Mouse (Mus musculus): ENCODE results near the gene Dmgdh. TPM values are rescaled to one million over a fixed set of nuclear protein-coding genes. Genes with fewer than 3 reads are reported as not detected.

Gene Dmgdh
- polyA plus RNA-seq, 1 experiment from 2014 or later: 0.24 TPM

- H3K4me3 ChIP-seq (ENCODE audit: low read length): no peak overlapping the region
- no peaks in the 10 kb centered on the region for H3K4me1 ChIP-seq (ENCODE audit: control insufficient read depth, insufficient read depth, low read depth, low read length)
- H3K9me3 ChIP-seq (ENCODE audit: control insufficient read depth, low read length): no peaks in the 10 kb centered on the region
- WGBS: 79% methylated on average over 1 of the region's 1 CpGs
- H3K9ac ChIP-seq (ENCODE audit: low read depth, low read length): no peak overlapping the region
- H3K4me2 ChIP-seq (ENCODE audit: low read length): no peak overlapping the region
- no peak overlapping the region for H3K27ac ChIP-seq (ENCODE audit: low read depth, low read length)
- H3K27me3 ChIP-seq (replicated peaks; ENCODE audit: control insufficient read depth, insufficient read depth, low read length): no peaks in the 10 kb centered on the region
- no peak for ATAC-seq
- H3K36me3 ChIP-seq (ENCODE audit: control insufficient read depth, insufficient read depth, low read length): no peaks in the 10 kb centered on the region
Measured at GRCm38 (mm10) chr13:93690821-93691220, 16.6 kb downstream of the Dmgdh start.

GRCm38 (mm10) chr13:93698866-93699265 lies 24.6 kb downstream of the Dmgdh start:
- H3K4me1 ChIP-seq (ENCODE audit: control insufficient read depth, insufficient read depth, low read depth, low read length): no peaks in the 10 kb centered on the region
- no peaks in the 10 kb centered on the region for H3K36me3 ChIP-seq (ENCODE audit: control insufficient read depth, insufficient read depth, low read length)
- no peak overlapping the region for H3K4me2 ChIP-seq (ENCODE audit: low read length)
- 57% methylated on average over 6 of the region's 6 CpGs for WGBS
- no peak for ATAC-seq
- H3K9ac ChIP-seq (ENCODE audit: low read depth, low read length): no peak overlapping the region
- no peaks in the 10 kb centered on the region for H3K9me3 ChIP-seq (ENCODE audit: control insufficient read depth, low read length)
- H3K27ac ChIP-seq (ENCODE audit: low read depth, low read length): no peak overlapping the region
- no peak overlapping the region for H3K4me3 ChIP-seq (ENCODE audit: low read length)
- no peaks in the 10 kb centered on the region for H3K27me3 ChIP-seq (replicated peaks; ENCODE audit: control insufficient read depth, insufficient read depth, low read length)

- no peaks in the 10 kb centered on the region for H3K27me3 ChIP-seq (replicated peaks; ENCODE audit: control insufficient read depth, insufficient read depth, low read length)
- no peak overlapping the region for H3K27ac ChIP-seq (ENCODE audit: low read depth, low read length)
- WGBS: 86% methylated on average over 4 of the region's 4 CpGs
- no peaks in the 10 kb centered on the region for H3K9me3 ChIP-seq (ENCODE audit: control insufficient read depth, low read length)
- no peak overlapping the region for H3K4me2 ChIP-seq (ENCODE audit: low read length)
- ATAC-seq: no peak
- no peaks in the 10 kb centered on the region for H3K4me1 ChIP-seq (ENCODE audit: control insufficient read depth, insufficient read depth, low read depth, low read length)
- H3K9ac ChIP-seq (ENCODE audit: low read depth, low read length): no peak overlapping the region
- no peaks in the 10 kb centered on the region for H3K36me3 ChIP-seq (ENCODE audit: control insufficient read depth, insufficient read depth, low read length)
- H3K4me3 ChIP-seq (ENCODE audit: low read length): no peak overlapping the region
Measured at GRCm38 (mm10) chr13:93705697-93706096, 31.5 kb downstream of the Dmgdh start.

- Histone ChIP-seq H3K36me3 (ENCODE audit: control insufficient read depth, insufficient read depth, low read length) (no peaks in the 10 kb centered on the region), H3K4me1 (ENCODE audit: control insufficient read depth, insufficient read depth, low read depth, low read length) (no peaks in the 10 kb centered on the region), H3K27ac (ENCODE audit: low read depth, low read length) (no peak overlapping the region), H3K27me3 (replicated peaks; ENCODE audit: control insufficient read depth, insufficient read depth, low read length) (no peaks in the 10 kb centered on the region), H3K4me2 (ENCODE audit: low read length) (no peak overlapping the region), H3K9me3 (ENCODE audit: control insufficient read depth, low read length) (no peaks in the 10 kb centered on the region), H3K4me3 (ENCODE audit: low read length) (no peak overlapping the region), H3K9ac (ENCODE audit: low read depth, low read length) (no peak overlapping the region)
- 82% methylated on average over 4 of the region's 4 CpGs for WGBS
- ATAC-seq: no peak
Measured at GRCm38 (mm10) chr13:93707271-93707670, 33.0 kb downstream of the Dmgdh start.

- Histone ChIP-seq H3K9me3 (ENCODE audit: control insufficient read depth, low read length) (no peaks in the 10 kb centered on the region), H3K27ac (ENCODE audit: low read depth, low read length) (no peak overlapping the region), H3K4me2 (ENCODE audit: low read length) (no peak overlapping the region), H3K4me1 (ENCODE audit: control insufficient read depth, insufficient read depth, low read depth, low read length) (no peaks in the 10 kb centered on the region), H3K4me3 (ENCODE audit: low read length) (no peak overlapping the region), H3K27me3 (replicated peaks; ENCODE audit: control insufficient read depth, insufficient read depth, low read length) (no peaks in the 10 kb centered on the region), H3K9ac (ENCODE audit: low read depth, low read length) (no peak overlapping the region), H3K36me3 (ENCODE audit: control insufficient read depth, insufficient read depth, low read length) (no peaks in the 10 kb centered on the region)
- ATAC-seq: no peak
- whole genome bisulfite sequencing: 90% methylated on average over 4 of the region's 4 CpGs
Measured at GRCm38 (mm10) chr13:93710325-93710724, 36.1 kb downstream of the Dmgdh start.

- H3K36me3 ChIP-seq (ENCODE audit: control insufficient read depth, insufficient read depth, low read length): no peaks in the 10 kb centered on the region
- no peak overlapping the region for H3K4me2 ChIP-seq (ENCODE audit: low read length)
- H3K4me3 ChIP-seq (ENCODE audit: low read length): no peak overlapping the region
- ATAC-seq: no peak
- no peaks in the 10 kb centered on the region for H3K27me3 ChIP-seq (replicated peaks; ENCODE audit: control insufficient read depth, insufficient read depth, low read length)
- H3K4me1 ChIP-seq (ENCODE audit: control insufficient read depth, insufficient read depth, low read depth, low read length): no peaks in the 10 kb centered on the region
- H3K27ac ChIP-seq (ENCODE audit: low read depth, low read length): no peak overlapping the region
- H3K9me3 ChIP-seq (ENCODE audit: control insufficient read depth, low read length): no peaks in the 10 kb centered on the region
- 96% methylated on average over 4 of the region's 4 CpGs for WGBS
- H3K9ac ChIP-seq (ENCODE audit: low read depth, low read length): no peak overlapping the region
Measured at GRCm38 (mm10) chr13:93711226-93711625, 37.0 kb downstream of the Dmgdh start.

GRCm38 (mm10) chr13:93712362-93712761 lies 38.1 kb downstream of the Dmgdh start:
- Histone ChIP-seq H3K9me3 (ENCODE audit: control insufficient read depth, low read length) (no peaks in the 10 kb centered on the region), H3K9ac (ENCODE audit: low read depth, low read length) (no peak overlapping the region), H3K4me3 (ENCODE audit: low read length) (no peak overlapping the region), H3K36me3 (ENCODE audit: control insufficient read depth, insufficient read depth, low read length) (no peaks in the 10 kb centered on the region), H3K4me1 (ENCODE audit: control insufficient read depth, insufficient read depth, low read depth, low read length) (no peaks in the 10 kb centered on the region), H3K27ac (ENCODE audit: low read depth, low read length) (no peak overlapping the region), H3K4me2 (ENCODE audit: low read length) (no peak overlapping the region), H3K27me3 (replicated peaks; ENCODE audit: control insufficient read depth, insufficient read depth, low read length) (no peaks in the 10 kb centered on the region)
- ATAC-seq: no peak
- 88% methylated on average over 4 of the region's 4 CpGs for WGBS

GRCm38 (mm10) chr13:93713826-93714225 lies 39.6 kb downstream of the Dmgdh start:
- H3K27me3 ChIP-seq (replicated peaks; ENCODE audit: control insufficient read depth, insufficient read depth, low read length): no peaks in the 10 kb centered on the region

GRCm38 (mm10) chr13:93717113-93717512 lies 42.9 kb downstream of the Dmgdh start:
- Histone ChIP-seq H3K9ac (ENCODE audit: low read depth, low read length) (no peak overlapping the region), H3K27ac (ENCODE audit: low read depth, low read length) (no peak overlapping the region), H3K4me1 (ENCODE audit: control insufficient read depth, insufficient read depth, low read depth, low read length) (no peaks in the 10 kb centered on the region), H3K4me3 (ENCODE audit: low read length) (no peak overlapping the region), H3K4me2 (ENCODE audit: low read length) (no peak overlapping the region), H3K9me3 (ENCODE audit: control insufficient read depth, low read length) (no peaks in the 10 kb centered on the region), H3K36me3 (ENCODE audit: control insufficient read depth, insufficient read depth, low read length) (no peaks in the 10 kb centered on the region), H3K27me3 (replicated peaks; ENCODE audit: control insufficient read depth, insufficient read depth, low read length) (no peaks in the 10 kb centered on the region)
- ATAC-seq: no peak
- WGBS: 42% methylated on average over 7 of the region's 7 CpGs

More at GRCm38 (mm10) chr13:93713826-93714225, 39.6 kb downstream of the Dmgdh start:
- Histone ChIP-seq H3K9me3 (ENCODE audit: control insufficient read depth, low read length) (no peaks in the 10 kb centered on the region), H3K4me3 (ENCODE audit: low read length) (no peak overlapping the region), H3K27ac (ENCODE audit: low read depth, low read length) (no peak overlapping the region), H3K36me3 (ENCODE audit: control insufficient read depth, insufficient read depth, low read length) (no peaks in the 10 kb centered on the region), H3K4me1 (ENCODE audit: control insufficient read depth, insufficient read depth, low read depth, low read length) (no peaks in the 10 kb centered on the region), H3K9ac (ENCODE audit: low read depth, low read length) (no peak overlapping the region), H3K4me2 (ENCODE audit: low read length) (no peak overlapping the region)
- ATAC-seq: no peak
- 90% methylated on average over 3 of the region's 3 CpGs for WGBS

GRCm38 (mm10) chr13:93718948-93719347 lies 44.7 kb downstream of the Dmgdh start:
- H3K27ac ChIP-seq (ENCODE audit: low read depth, low read length): no peak overlapping the region
- H3K4me2 ChIP-seq (ENCODE audit: low read length): no peak overlapping the region; the same call in 1 of the 2 replicates
- no peak overlapping the region for H3K4me3 ChIP-seq (ENCODE audit: low read length)
- 4% methylated on average over 7 of the region's 7 CpGs for WGBS
- no peaks in the 10 kb centered on the region for H3K36me3 ChIP-seq (ENCODE audit: control insufficient read depth, insufficient read depth, low read length)
- no peak overlapping the region for H3K9ac ChIP-seq (ENCODE audit: low read depth, low read length)
- H3K27me3 ChIP-seq (replicated peaks; ENCODE audit: control insufficient read depth, insufficient read depth, low read length): no peaks in the 10 kb centered on the region
- H3K4me1 ChIP-seq (ENCODE audit: control insufficient read depth, insufficient read depth, low read depth, low read length): no peaks in the 10 kb centered on the region
- ATAC-seq: no peak; the same call in 1 of the 2 replicates
- H3K9me3 ChIP-seq (ENCODE audit: control insufficient read depth, low read length): no peaks in the 10 kb centered on the region
